Mouse (Mus musculus): Measurements from ENCODE around the gene Twf2. TPM values are rescaled to one million over a fixed set of nuclear protein-coding genes. Genes with fewer than 3 reads are reported as not detected.

The Twf2 gene
- total and polyA plus RNA-seq, 3 experiments = 66.8 to 101 TPM; not detected in 1

DNA sequence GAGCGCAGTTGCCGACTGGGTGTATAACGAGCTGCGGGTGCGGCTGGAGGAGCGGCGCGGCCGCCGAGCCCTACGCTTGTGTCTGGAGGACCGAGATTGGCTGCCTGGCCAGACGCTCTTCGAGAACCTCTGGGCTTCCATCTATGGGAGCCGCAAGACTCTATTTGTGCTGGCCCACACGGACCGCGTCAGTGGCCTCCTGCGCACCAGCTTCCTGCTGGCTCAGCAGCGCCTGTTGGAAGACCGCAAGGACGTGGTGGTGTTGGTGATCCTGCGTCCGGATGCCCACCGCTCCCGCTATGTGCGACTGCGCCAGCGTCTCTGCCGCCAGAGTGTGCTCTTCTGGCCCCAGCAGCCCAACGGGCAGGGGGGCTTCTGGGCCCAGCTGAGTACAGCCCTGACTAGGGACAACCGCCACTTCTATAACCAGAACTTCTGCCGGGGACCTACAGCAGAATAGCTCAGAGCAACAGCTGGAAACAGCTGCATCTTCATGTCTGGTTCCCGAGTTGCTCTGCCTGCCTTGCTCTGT lies 23.3 kb downstream of the Twf2 start (continued):
- TF ChIP-seq TCF12 (IDR thresholded peaks at IDR 0.05; ENCODE audit: low read depth, low read length) (no peak), SMC3 (IDR thresholded peaks at IDR 0.05; ENCODE audit: low read depth, low read length) (no peak)

DNA sequence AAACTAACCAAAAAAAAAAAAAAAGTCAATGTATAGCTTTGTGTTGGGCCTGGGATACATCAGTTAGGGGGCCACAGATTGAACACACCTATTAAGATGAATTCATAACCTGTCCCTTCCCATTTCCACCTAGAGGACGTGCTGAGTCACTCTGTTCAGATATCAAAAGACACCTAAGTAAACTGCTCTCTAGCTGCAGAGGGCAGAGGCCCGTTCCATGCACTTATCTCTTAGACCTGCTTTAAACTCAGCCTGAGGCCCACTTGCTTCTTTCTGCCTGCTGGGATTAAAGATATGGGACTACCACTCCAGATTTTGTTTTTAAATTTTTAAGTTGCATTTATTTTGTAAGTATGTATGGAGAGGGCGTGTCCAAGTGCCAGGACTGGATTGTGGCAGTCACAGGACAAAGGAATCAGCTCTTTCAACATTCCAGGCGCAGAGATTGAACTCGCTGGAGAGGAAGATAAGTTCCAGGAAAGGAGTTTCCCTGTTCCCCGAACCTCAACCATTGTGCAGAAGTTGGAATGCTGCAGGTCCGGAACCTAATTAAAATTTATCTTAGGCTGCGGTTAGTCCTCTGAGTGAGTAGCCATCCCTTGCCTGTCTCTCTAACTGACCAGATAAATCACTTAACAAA lies 25.0 kb downstream of the Twf2 start:
- H3K36me3 ChIP-seq (ENCODE audit: control insufficient read depth in 1 of 2, insufficient read depth in 2 of 2, low read length in 2 of 2) = no peaks in the 10 kb centered on the region; a peak in 1 of 4 replicates
- H3K79me2 ChIP-seq (ENCODE audit: control insufficient read depth, insufficient read depth, low read length, poor library complexity) = no peaks in the 10 kb centered on the region
- H3K9me3 ChIP-seq (replicated peaks; ENCODE audit: insufficient read depth, low read length) = no peaks in the 10 kb centered on the region
- peak; percentile 50 for DNase-seq (ENCODE audit: low read depth, low spot score)
- no peak for TF ChIP-seq EP300 (IDR thresholded peaks at IDR 0.05; ENCODE audit: low read depth in 1 of 2, low read length in 2 of 2)
- no peak for TF ChIP-seq NELFE (IDR thresholded peaks at IDR 0.05; ENCODE audit: low read depth, low read length)
- no peak for TF ChIP-seq MEF2A (IDR thresholded peaks at IDR 0.05; ENCODE audit: extremely low read depth, insufficient replicate concordance, low read depth, low read length, poor library complexity, severe bottlenecking)
- TF ChIP-seq MAX (IDR thresholded peaks at IDR 0.05; ENCODE audit: low read length) = no peak
- TF ChIP-seq JUND (IDR thresholded peaks at IDR 0.05; ENCODE audit: low read depth, low read length) = no peak
- TF ChIP-seq USF1 (IDR thresholded peaks at IDR 0.05; ENCODE audit: low read depth, low read length) = no peak
- TF ChIP-seq GABPA (IDR thresholded peaks at IDR 0.05; ENCODE audit: low read depth, low read length) = no peak
- no peak for TF ChIP-seq POLR2AphosphoS5 (IDR thresholded peaks at IDR 0.05; ENCODE audit: borderline replicate concordance, low read depth, low read length)
- no peak for TF ChIP-seq MAFK (IDR thresholded peaks at IDR 0.05; ENCODE audit: borderline replicate concordance, low read depth, low read length)
- no peak for TF ChIP-seq CTCF (IDR thresholded peaks at IDR 0.05 in 2 of 3, conservative IDR thresholded peaks at IDR 0.05 in 1 of 3; ENCODE audit: control insufficient read depth in 1 of 3, insufficient read depth in 1 of 3, low read depth in 2 of 3, low read length in 3 of 3, poor library complexity in 1 of 3, severe bottlenecking in 1 of 3)
- TF ChIP-seq ZC3H11A (IDR thresholded peaks at IDR 0.05; ENCODE audit: low read depth, low read length) = no peak
- no peaks in the 10 kb centered on the region for H3K27me3 ChIP-seq (ENCODE audit: control insufficient read depth in 1 of 2, insufficient read depth in 2 of 2, low read length in 2 of 2)
- H3K4me1 ChIP-seq (ENCODE audit: control insufficient read depth in 1 of 2, insufficient read depth in 2 of 2, low read length in 2 of 2) = peaks cover 0 to 7% of the 10 kb centered on the region in 2 experiments; a peak in 2 of 4 replicates
- no peak overlapping the region for H3K27ac ChIP-seq (ENCODE audit: control insufficient read depth, low read depth, low read length)
- no peak overlapping the region for H3K4me3 ChIP-seq (ENCODE audit: control insufficient read depth in 1 of 2, insufficient read depth in 1 of 2, low read depth in 2 of 2, low read length in 2 of 2)
- no peak overlapping the region for H3K9ac ChIP-seq (ENCODE audit: control insufficient read depth, low read depth, low read length, poor library complexity, severe bottlenecking)

DNA sequence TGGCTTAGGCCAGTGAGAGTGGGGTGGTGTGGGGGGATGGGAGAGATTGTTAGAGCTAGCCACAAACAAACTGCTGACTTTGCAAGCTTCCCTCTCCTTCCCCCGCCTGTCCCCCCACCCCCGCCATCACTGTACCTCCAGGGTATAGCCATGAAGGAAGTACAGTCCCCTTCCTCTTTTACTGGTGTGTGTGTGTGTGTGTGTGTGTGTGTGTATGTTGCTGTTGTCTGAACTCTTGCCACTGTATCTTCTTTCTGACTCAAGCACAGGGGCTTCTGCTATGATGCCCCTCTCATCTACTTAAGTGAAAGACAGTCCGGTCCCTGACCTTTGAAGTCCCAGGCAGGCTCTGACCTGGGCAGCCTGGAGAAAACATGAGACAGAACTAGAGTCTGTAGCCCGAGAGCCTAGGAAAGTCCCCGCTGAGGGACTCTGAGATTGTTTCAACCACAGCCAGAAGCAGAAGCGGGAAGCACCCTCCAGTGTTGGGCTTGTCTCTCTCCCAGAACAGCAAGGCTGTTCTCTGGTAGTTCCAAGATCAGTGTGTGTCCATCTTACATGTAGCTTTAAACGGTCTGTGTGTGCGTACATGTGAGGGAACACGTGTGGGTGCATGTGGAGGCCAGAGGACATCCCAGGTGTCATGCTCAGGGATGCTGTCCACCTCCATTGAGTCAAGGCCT lies 27.3 kb downstream of the Twf2 start:
- no peak overlapping the region for H3K4me3 ChIP-seq (ENCODE audit: control insufficient read depth in 1 of 2, insufficient read depth in 1 of 2, low read depth in 2 of 2, low read length in 2 of 2)
- DNase-seq (ENCODE audit: low read depth, low spot score) = peak; percentile 54
- no peaks in the 10 kb centered on the region; a peak in 1 of 4 replicates for H3K36me3 ChIP-seq (ENCODE audit: control insufficient read depth in 1 of 2, insufficient read depth in 2 of 2, low read length in 2 of 2)
- H3K79me2 ChIP-seq (ENCODE audit: control insufficient read depth, insufficient read depth, low read length, poor library complexity) = no peaks in the 10 kb centered on the region
- H3K27ac ChIP-seq (ENCODE audit: control insufficient read depth, low read depth, low read length) = no peak overlapping the region
- H3K9me3 ChIP-seq (replicated peaks; ENCODE audit: insufficient read depth, low read length) = no peaks in the 10 kb centered on the region
- no peaks in the 10 kb centered on the region for H3K27me3 ChIP-seq (ENCODE audit: control insufficient read depth in 1 of 2, insufficient read depth in 2 of 2, low read length in 2 of 2)
- no peak overlapping the region for H3K9ac ChIP-seq (ENCODE audit: control insufficient read depth, low read depth, low read length, poor library complexity, severe bottlenecking)
- peaks cover 0 to 7% of the 10 kb centered on the region in 2 experiments; a peak in 1 of 4 replicates for H3K4me1 ChIP-seq (ENCODE audit: control insufficient read depth in 1 of 2, insufficient read depth in 2 of 2, low read length in 2 of 2)
- TF ChIP-seq MAFK (IDR thresholded peaks at IDR 0.05; ENCODE audit: borderline replicate concordance, low read depth, low read length) = peak; percentile 66; the same call in 1 of the 2 replicates
- TF ChIP-seq TAL1 (IDR thresholded peaks at IDR 0.05; ENCODE audit: low read length) = no peak
- peak; percentile 16; the same call in 1 of the 2 replicates for TF ChIP-seq MAZ (IDR thresholded peaks at IDR 0.05; ENCODE audit: low read depth, low read length)
- no peak for TF ChIP-seq POLR2AphosphoS5 (IDR thresholded peaks at IDR 0.05; ENCODE audit: borderline replicate concordance, low read depth, low read length)
- TF ChIP-seq ETS1 (IDR thresholded peaks at IDR 0.05; ENCODE audit: low read depth, low read length) = 0 out of 2 replicates have a peak, but pooled peaks have one; percentile 23

Data from MEL (cell line).